Mouse (Mus musculus): Measurements from ENCODE around the gene Nrsn1.
"Not testable (repeated sequence)": the region's sequence is repeated elsewhere in the genome, so short reads cannot be mapped to it uniquely, and the experiment has no call there.

Gene Nrsn1

GRCm38 (mm10) chr13:25270402-25270801, at the start of gene Nrsn1:
Gene Nrsn1, minus strand, starts transcription at chr13:25270502.
- not testable (repeated sequence) for DNase-seq (ENCODE audit: extremely low read depth, insufficient read length, low spot score)

GRCm38 (mm10) chr13:25312059-25312458, 41.8 kb upstream of the Nrsn1 start:
- DNase-seq (ENCODE audit: extremely low read depth, insufficient read length, low spot score) = no peak

GRCm38 (mm10) chr13:25310068-25310467, 39.8 kb upstream of the Nrsn1 start:
- DNase-seq (ENCODE audit: extremely low read depth, insufficient read length, low spot score) = no peak

DNA sequence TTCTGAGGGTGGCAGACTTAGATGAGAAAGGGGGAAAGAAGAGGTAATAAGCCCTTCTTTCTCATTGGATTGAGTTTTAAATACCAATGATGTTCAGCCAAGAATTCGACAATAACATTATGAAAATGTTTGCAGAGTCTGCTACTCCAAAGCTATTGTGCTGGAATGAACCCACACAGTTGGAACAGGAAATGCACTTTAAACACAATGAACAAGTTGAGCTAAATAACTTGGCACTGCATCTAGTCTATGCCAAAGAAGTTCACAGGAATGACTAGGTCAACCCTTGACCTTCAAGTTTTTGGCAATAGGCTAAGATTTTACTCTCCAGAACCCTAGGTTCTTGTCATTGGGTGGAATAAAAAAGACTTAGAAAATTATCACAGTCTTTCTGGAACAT, 18.4 kb upstream of the Nrsn1 start:
- no peak for DNase-seq (ENCODE audit: extremely low read depth, insufficient read length, low spot score)

GRCm38 (mm10) chr13:25274934-25275565, 4.7 kb upstream of the Nrsn1 start:
- DNase-seq (ENCODE audit: extremely low read depth, insufficient read length, low spot score) = no peak

GRCm38 (mm10) chr13:25272189-25272588, 1.9 kb upstream of the Nrsn1 start:
- no peak for DNase-seq (ENCODE audit: extremely low read depth, insufficient read length, low spot score)

DNA sequence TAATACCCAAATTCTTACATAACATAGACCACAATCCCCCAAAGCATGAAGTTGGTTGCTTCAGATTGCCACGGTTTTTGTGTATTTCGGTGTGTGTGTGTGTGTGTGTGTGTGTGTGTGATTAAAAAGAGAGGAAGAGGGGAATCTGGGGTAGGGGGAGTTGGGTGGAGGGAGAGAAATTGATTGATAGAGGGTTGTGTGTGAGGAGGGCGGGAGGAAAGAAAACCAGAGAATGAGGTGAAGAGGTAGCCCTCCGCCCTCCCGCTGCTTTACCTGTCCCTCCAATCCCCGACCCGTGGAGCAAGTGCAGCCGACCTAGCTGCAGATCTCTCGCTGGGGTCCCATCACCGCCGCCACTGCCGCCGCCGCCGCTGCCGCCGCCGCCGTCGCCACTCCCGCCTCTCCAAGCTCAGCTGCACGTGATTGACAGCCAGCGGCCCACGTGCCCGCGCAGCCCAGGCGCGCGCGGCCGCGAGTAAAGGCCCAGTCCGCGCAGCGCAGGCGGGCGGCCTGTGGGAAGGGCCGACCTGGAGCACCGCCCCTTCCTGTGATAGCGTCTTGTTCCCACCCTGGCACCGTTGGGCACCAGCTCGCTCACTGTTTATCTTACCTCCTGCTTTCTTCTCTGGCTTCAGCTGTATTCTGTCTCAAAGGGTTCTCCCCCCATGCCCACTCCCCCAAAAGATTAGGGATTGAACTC, 583 bp downstream of the Nrsn1 start:
- no peak for DNase-seq (ENCODE audit: extremely low read depth, insufficient read length, low spot score)

- no peak for DNase-seq (ENCODE audit: extremely low read depth, insufficient read length, low spot score)
These were observed 1.3 kb downstream of the Nrsn1 start for GRCm38 (mm10) chr13:25269039-25269438.

DNA sequence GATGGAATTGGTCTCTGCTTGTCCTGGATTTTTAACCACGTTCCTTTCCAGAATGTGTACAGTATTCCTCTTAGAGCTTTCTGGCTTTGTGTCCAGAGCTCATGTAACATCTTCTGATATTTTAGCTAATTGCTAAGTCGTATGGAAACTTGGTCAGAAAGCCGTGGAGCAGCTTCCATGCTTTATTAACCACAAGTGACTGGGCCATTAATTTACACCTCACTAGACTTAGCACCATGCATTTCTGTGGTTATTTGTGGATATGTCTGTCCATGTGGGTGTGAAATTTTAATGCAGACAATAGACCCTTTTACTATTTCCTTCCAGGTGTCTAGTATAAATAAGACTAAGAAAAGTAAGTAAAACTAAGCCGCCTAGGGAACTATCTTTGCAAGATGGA, 7.6 kb downstream of the Nrsn1 start:
- DNase-seq (ENCODE audit: extremely low read depth, insufficient read length, low spot score) = no peak

DNA sequence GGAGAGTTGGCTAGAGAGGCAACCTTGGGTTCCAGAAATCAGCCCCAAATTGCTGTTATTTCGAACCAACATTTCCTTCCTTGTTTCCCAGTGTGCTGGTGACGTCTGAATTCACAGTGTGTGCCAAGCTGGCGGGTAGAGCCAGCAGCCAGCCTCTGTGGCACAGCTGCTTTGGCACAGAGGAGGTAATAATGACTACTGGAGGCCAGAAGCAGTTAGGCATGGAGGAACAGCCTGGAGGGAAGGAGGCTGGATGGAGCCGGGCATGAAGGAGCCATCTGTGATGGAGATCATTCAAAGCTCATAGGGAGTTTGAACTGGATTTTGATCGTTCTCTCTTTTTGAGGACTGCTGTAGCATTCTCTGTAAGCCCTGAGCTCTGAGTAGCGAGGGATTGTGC, 12.7 kb downstream of the Nrsn1 start:
- DNase-seq (ENCODE audit: extremely low read depth, insufficient read length, low spot score) = no peak

DNA sequence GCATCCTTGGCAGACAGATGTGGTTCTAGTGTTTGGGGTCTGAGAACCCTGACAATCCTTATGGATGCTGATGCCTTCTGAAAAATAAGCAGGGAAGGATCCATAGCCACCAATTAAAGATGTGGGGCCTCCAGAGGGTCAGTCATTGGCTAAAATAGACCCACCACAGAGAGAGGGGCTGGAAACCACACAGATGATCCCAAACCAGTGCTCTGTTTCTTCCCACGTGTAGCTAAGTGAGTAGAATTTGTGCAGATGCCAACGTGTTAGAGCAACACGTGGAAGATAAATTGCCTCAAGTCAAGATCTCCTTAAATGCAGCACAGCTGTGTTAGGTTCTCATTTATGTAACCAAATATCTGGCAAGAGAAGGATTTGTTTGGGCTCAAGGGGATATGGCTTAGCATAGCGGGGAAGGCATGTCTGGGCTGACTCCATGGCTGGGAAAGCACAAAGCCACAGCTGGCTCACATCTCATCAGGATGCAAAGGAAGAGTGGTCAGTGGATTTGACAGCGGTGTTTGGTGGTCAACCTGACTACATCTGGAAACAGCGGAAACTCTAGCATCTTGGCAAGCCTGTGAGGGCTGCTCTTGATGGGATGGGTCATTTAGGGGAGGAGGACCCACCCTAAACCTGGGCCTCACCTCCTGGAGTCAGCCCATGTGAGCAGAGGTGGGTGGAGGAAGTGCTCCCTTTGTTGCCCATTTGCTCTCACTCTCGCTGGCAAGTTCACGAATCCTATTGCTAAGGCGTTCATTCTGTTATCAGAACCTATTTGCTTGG, 15.6 kb downstream of the Nrsn1 start:
- no peak for DNase-seq (ENCODE audit: extremely low read depth, insufficient read length, low spot score)

DNA sequence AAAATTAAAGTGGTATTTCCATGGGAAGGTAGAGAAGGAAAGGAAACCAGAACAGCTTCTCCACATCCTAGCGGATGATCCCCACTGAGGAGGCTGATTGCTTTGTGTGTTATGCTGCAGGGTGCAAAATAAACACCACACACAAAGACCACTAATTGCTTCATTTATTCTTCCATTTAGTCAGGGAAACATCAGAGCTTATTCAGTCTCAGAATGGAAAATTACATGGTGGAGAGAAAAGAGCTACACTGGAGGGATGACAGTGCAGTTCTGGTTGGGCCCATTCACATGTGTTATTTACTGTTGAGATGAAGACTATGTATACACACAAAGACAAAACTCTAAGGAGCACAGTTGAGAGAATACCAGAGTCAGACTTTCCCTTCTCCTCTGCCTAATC, 18.4 kb downstream of the Nrsn1 start:
- DNase-seq (ENCODE audit: extremely low read depth, insufficient read length, low spot score) = no peak

- DNase-seq (ENCODE audit: extremely low read depth, insufficient read length, low spot score) = no peak
These were observed 50.0 kb downstream of the Nrsn1 start for GRCm38 (mm10) chr13:25220186-25220787.

GRCm38 (mm10) chr13:25218394-25218793, 51.9 kb downstream of the Nrsn1 start:
- DNase-seq (ENCODE audit: extremely low read depth, insufficient read length, low spot score) = no peak

GRCm38 (mm10) chr13:25206950-25207349, 63.4 kb downstream of the Nrsn1 start:
- DNase-seq (ENCODE audit: extremely low read depth, insufficient read length, low spot score) = no peak

All from 3134 (cell line).